Mouse (Mus musculus) natural killer cell, adult 2 months (primary cell): ENCODE results near the gene D11Wsu47e.

Experiments used
- DNase-seq, 2 experiments: peaks; one replicate each; pipeline ENCODE4 v3.0.0; 2022; ENCODE audit warnings: low spot score in 2 of 2

The D11Wsu47e gene

DNA sequence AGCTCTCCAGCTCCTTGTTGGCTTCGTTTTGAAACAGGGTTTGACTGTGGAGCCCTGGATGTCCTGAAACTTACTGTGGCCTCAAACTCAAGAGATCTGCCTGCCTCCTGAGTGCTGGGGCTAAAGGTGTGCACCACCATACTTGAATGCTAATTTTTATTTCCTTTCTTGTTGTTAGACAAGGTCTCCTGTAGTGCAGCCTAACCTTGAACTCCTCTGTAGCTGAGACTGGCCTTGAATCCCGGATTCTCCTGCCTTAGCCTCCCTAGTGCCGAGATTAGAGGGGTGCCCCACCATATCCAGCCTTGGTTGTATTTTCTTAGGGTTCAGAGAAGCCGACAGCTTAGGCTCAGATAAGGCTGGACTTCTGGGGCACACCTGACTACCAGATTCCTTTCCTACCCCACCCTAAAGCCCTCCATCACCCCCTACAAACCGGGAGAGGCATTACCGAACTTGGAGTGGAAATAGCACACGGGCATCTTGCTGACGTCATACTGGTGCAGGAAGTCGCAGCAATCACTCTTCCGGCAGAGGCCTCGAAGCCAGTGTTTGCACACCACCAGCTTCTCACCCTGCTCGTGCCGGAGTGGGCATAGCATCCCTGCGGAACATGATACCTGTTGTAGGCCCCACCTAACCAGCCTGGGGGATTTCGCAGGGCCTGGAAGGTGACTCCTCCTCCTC is 21.9 kb downstream of the D11Wsu47e start:
- DNase-seq = no peak

DNA sequence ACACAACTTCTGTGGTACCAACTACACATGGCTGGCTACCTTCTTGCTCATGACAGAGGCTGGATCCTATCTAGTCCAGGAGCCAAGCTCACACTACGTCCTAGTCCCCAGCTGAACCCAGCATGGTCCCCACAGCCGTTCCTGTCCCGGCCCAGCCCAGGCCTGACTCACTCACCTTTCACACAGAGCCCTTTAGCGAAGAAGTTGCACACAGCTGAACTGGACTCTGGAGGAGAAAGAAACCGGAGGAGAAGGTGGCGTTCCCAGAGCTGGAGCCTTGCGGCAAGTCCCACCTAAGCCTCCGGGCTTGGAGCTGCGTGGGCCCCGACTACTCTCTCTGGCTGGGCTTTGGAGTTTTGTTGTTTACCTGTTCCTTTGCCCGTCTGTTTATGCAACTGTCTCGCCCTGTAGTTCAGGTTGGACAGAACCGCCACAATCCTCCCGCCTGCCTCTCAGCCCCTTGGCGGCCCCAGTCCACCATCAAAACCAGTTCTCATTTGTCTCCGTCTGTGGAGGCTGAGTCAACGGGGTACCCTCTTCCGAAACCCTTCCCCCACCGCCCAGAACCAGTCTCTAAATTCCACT is 24.5 kb downstream of the D11Wsu47e start:
- DNase-seq = no peak

DNA sequence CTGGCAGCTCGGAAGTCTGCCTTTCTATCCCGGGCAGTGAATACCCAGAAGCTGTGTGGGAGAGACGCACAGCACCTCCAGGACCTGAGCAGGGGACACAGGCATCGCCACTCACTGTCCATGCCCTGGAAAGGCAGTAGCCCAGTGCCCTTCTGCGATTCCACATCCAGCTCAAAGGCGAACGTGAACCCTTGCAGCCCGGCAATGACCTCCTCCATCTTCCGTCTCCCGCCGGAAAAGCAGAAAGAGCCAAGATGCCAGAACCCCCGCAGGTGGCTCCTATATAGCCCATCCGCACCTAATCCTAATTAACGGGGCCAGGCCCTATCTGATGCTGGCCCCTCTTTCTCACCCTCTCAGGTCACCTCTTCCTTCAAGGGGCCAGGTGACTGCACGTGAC is 25.1 kb downstream of the D11Wsu47e start:
- DNase-seq = no peak

DNA sequence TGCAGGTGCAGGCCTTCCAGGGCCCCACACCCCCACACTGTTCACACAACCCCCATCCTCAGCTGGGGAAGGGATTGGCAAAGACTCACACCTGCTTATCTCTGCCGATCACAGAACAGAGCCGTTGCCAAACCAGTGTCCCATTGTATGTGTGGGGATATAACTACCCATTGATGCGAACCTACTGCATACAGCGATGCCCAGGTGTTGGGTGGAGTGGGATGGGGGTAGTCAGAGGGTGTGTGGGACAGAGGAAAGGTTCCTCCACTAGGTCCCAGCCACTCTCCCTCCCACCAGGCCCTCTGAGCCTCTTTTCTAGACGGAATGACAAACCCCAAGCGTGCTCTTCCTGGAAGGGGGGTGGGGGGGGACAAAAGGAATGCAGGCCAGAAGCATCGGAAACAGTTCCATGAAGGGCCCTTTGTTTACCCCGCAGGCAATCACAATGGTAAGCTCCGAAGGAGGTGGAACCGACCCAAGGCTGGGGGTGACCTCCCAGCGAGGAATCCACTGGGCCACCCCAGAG is 25.6 kb downstream of the D11Wsu47e start, which contains the start of gene Cpsf4l:
TSS of gene Cpsf4l (minus strand) at position 287 of the 526 bp plus-strand sequence.
- no peak for DNase-seq

DNA sequence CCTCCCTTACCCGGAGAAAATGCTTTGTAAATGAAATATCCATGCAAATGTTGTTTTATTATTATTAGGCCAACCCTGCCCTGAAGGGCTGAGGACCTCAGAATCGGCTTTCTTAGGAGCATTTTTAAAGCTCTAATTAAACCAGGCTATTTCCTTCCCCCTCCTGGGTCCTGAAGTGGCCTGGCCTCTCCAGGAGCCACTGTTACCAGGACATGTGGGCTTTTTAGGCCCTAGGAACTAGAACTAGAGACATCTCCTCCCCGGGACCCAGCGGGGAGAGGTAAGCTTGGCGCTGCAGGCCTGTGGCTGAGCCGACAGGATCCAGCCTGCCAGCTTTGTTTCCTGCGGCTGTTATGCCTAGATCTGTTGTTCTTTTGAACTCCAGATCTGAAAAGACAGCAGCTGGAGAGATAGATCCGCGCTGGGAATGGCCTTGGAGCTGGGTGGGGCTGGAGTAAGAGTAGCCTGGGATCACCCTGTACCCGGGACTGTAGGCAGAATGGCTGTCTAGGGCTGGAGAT is 26.1 kb downstream of the D11Wsu47e start:
- DNase-seq = no peak

DNA sequence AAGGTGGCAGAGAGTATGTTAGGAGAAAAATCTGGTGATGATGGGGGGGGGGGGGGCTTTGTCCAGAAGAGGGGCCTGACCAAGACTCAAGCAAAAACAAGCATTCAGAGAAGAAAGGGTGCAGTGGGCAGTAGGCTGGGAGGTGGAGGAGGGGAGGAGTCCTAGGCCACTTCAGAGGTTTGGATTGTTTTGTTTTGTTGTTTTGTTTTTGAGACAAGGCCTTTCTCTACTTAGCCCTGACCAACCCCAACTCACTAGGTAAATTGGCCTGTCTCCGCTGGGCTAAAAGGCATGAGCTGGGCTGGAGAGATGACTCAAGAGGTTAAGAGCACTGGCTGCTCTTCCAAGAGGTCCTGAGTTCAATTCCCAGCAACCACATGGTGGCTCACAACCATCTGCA is 26.8 kb downstream of the D11Wsu47e start:
- DNase-seq = no peak

DNA sequence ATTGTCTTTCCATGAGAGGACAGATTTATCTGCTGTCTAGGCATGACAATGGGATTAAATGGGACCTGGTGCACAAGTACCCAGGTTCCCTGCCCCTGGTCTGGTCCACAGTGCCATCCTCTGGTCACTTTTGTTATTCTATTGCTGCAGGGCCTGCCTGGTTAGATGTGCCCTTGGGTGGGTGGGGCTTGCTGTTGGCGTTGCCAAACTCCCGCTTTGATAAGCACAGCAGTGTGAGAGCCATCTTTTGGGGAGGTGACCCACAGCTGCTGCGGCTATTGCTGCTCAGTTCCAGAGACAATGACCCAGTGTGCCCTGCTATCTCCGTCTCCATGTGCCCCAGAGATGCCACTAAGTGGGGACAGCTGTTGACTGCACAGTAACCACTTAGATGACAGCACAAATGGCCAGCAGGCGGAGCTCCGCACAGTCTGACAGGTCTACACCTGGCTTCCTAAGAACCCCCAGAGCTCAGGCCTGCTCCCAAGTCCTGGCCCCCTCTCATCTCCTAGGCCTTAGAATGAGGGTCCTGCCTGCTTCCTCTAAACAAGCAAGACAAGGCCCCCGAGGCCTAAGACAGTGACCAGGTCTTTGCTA is 31.0 kb downstream of the D11Wsu47e start:
- no peak for DNase-seq

DNA sequence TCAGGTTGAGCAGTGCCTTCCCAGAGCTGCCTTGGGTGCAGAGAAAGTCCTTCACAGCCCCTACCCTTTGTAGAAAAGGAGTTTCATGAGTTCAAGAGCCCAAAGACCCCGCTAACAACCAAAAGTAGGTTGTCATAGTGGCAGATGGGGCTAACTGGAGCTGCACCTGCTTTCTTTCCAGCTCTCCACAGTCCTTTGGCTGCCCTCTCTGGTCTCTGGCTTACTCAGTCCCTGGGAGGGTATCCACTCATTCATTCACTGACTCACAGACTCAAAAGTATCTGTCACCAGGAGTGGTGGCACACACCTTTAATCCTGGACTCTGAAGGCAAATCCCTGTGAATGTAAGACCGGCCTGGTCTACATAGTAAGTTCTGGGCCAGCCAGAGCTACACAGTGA is 31.9 kb downstream of the D11Wsu47e start:
- DNase-seq = no peak

DNA sequence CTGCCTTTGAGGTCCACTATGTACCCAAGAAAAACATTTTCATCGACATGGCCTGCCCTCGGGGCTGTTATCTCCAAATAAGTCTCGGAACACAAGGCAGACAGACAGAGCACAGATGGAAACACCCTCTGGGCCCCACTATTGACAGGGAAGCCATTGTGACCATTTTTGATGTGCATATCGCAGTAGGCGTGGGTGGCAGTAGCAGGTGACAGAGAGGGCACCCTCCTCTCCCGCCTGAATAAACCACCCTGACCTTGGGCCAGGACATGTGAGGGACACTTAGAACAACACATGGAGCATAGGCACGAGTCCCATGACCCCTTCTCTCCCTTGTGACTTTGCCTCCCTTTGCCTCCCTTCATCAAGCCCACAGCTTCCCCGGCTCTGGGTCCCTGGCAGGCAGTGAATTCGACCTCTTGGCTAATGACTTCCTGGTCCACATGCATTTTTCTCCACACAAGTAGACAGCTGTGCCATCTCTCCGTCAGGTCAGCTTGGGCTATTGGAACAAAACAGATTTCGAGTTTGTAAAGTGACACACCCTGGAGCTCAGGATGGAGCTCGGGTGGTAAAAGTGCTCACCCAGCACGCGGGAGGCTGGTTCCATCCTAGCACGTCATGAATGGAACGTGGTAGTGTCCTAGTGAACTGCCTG is 33.7 kb downstream of the D11Wsu47e start:
- DNase-seq = no peak

DNA sequence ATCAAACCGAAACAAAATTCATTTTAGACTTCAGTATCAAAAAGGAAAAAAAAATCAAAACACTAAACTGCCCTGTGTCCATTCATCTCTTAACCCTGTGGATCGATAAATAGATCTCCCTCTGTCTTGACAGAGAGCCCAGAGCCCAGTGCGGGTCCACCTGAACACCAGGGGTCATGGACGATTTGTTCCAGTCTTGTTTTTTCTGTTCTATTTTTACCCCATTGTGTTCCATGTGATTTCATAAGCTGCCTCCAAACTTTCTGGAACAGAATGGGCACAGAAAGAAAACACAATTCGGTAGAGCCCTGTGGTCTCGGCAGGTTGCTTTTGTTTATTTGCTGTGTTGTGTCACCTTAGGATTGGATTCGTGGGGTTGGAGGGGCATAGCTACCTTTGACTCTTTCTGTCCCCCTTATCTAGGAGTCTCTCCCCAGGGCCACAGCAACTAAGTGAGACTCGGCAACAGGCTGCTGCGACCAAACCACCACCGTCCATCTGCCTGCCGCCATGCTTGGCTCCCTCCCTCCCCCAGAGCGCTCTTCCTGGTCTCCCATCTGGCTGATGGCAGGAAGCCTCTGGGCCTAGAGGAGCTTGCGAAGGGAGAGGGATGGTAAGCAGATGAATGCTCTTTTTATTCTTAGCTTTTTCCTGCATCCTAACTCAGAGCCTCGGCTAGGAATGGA is 38.3 kb downstream of the D11Wsu47e start:
- no peak for DNase-seq

DNA sequence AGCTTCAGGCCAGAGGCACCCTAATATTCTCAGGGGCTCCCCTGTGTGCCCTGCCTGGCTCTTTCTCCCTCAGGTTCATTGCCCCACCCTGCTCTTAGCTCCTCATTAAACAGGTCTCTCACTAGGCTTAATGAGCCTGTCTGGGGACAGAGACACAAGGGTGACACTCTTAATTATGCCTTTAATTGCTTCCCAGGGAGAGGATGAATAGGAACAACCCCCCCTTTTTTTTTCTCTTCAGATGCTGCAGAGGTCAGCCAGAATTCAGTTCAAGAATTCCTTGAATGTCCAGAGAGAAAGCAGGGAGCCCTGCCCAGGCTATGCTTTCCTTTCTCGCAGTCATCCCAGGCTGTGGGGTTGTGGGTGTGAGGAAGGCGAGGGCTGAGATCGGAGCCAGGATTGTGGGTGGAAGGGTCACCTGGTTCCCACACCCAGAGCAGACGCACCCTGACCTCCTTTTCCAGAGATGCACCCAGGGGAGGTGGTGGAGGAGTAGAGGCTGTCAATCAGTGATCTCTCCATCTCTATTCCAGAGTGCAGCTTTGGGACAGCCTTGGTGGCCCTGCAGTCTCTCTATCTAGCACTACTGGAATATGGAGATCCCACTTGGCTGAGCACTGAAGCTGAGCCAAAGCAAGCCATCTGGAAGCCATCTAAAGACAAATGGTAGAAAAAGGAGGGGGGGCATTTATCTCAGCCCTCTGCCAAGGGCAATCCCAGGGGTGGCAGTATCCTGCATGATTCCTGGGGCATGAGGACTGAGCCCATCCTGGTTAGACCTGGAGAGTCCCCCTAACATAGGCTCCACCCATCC is 41.2 kb downstream of the D11Wsu47e start:
- DNase-seq = no peak

DNA sequence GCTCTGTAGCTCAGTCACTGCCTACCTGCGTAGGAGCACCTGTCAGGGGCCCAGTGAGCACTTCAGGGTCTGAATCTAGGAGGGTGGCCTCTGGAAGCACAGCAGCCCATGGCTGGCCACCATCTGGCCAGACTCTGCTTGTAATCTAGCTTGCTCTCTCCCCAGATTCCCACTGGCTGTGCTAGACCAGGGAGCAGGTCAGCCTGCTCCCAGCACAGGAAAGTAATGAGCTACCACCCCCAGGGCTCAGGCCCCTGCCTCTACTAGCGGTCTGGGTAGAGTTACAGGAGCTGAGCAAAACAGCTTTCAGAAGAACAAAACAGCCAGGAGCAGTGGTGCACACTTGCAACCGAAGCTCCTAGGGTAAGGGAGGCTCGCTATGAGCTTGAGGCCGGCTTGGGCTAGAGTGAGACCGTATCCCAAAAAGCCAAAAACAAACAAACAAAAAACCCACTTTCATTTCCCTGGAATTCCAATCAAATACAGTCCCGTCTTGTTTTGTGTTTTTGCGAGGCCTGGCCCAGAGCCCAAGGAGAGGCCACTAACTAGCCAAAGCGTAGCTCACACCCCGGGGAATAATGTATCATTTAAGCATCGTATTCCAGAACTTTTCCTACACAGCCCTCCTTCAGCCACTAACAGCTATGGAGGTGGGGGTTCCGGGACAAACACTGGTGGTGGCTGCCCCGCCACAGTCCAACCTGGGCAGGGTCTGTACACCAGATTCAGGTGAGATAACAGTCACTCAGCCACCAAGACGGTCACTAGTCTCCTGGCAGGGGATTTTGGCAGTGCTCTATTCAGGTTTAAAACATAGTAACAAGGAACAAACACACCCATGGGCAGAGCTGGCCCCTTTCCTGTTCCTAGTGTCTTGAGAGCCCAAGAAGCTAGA is 43.0 kb downstream of the D11Wsu47e start:
- no peak for DNase-seq

DNA sequence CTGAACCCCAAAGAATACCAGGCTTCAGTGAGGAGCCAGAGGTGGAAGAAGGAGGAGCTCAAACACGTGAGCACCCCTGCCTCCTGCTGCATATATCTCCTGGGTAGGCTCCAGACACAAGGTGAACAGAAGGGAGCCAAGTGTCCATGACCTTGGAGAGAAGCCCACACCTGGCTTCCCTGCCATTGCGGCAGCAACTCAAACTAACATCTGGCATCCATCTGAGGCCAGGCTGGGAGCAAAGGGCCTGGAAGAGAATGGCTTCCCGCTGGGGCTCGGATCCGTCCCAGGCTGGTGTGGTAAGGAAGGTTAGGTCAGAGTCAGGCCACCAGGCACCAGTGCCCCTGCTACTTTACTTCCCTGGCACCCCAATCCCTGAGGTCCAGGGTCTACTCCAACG is 43.8 kb downstream of the D11Wsu47e start:
- no peak for DNase-seq

DNA sequence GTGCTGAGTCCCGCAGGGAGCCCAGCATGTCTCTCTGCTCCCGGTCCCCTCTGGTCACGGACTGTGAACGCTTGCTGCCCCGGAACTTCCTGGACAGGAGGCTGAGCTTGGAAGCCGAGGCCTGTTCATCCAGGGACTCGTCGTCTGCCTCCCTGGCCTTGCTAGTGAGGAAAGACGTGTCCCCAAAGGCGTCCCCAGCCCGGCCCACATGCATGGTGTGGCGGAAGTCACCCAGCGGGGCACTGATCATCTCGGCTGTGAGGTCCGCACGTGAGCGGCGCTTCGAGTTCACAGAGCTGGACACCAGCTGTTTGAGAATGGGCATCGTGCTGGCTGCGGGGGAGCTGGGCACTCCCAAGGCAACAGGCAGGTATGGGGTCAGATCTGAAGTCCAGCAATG is 45.0 kb downstream of the D11Wsu47e start:
- no peak for DNase-seq

DNA sequence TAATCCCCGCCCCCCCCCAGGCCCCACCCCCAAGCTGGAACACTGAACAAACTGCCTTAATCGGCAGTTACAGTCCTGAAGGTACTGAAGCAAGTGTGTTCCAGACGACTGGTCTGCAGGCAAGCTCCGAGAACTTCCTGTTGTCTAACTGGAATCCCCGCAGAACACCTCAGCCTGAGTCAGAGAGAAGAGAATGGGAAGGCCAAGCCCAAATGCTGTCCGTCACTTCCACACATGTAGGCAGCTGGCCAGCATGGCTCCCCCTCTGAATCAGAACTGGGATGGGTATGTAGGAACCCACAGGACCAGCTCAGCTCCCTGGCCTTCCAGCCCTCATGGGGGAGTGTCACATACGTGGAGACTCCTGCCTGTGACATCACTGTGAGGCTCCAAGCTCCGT is 45.7 kb downstream of the D11Wsu47e start:
- DNase-seq = no peak

DNA sequence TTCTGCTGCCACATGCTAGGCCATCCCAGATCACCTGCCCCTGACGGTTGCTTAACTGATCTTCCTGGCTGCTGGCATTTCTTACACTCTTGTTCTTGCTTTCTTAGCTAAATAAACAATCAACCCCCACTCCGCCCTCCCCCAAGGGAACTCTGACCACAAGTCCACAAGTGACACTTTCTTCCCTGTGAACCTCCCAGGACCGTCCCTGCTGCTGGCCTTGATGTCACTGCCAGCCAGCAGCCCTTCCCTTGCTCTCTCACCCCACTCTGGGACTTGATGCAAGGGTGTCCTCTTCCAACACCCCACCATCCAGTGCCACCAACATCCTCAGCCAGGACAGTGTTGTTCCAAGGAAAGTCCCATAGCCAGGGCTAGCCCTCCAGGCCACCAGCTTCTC is 46.7 kb downstream of the D11Wsu47e start:
- no peak for DNase-seq

DNA sequence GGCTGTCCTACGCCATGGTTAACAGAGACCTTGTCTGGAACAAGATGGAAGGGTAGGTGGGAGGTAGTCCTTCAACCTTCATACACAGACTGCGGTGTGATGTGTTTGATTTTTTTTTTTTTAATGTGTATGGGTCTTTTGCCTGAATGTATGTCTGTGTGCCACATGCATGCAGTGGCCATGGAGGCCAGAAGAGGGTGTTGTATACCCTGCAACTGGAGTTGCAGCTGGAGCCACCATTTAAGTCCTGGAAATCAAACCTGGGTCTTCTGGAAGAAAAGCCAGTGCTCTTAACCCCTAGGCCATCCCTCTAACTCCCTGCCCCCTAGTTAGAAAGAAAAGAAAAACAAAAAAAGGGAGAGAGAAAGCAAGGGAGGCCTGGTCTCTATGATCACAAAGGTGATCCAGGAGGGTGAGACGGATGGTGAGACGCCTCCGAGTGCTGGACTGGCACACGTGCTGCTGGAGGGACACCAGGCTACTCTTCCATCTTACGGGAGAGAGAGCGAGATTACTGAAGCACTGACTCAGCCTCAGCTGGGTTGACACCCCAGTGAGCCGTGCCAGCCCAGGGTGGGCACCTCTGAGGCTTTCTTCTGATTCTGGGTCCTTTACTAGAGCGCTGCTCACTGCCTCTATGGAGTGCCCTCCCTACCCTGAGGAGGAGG is 47.9 kb downstream of the D11Wsu47e start:
- DNase-seq = no peak

DNA sequence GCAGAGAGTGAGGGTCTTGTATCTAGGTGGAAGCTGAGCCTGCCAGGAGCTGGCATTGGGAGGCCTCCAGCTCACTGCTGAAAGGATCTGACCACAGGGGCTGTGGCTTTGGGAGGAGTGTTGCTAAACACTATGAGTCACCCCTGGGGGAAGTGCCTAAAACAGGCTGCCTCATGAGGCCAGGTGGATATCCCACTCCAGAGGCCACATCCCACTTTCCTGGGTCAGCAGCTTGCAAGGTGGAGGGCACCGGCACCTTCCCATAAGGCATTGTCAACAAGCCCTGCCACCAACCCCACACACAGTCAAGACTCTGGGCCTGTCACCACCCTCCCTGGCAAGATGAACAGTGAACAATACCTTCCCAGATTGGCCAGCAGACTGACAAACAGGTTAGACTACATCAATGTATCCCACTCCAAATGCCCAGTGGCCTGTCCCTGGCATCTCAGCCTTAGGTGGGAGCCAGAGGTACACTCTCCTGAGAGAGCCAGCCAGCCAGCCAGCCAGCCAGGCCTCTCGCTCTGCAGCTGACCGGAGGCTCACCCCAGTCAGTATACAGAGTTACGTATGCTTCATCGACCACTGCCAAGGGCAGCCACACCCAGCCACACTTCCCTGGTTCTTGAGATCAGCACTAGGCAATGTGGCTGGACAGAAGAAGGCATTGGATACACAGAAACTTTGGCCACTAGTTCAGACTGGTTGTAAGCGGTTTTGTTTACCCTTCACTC is 49.6 kb downstream of the D11Wsu47e start:
- DNase-seq = no peak

DNA sequence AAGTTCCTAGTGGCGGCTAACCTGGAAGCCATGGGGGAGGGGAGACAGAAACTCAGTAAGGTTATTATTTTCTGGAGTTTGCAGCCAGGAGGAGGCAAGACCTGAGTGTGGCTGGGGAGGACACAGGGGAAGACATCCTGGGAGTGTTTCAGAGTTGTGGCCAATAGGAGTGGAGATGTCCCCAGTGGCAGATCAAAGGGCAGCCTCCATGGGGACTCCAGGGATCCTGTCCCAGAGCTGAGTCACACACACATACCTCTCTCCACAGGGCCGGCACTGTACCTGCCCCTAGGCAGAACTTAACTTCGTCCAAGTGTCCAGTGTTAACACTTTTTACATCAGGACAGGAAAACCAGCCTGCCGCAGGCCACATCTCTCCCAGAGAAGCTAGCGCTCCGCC is 50.9 kb downstream of the D11Wsu47e start:
- no peak for DNase-seq
